Mouse (Mus musculus) heart, embryonic 10.5 days (tissue): Measurements from ENCODE around the gene Trpm3. TPM values are rescaled to one million over a fixed set of nuclear protein-coding genes. Genes with fewer than 3 reads are reported as not detected.

Source experiments
- DNase-seq: peaks from one replicate; pipeline ENCODE4 v3.0.0-alpha.2; 2017; ENCODE audit warnings: low spot score
- H3K27ac ChIP-seq: fragments of 300-500 bp; sonication (generic); 2 replicates; pipeline ENCODE4 v1.5.1; 2016; ENCODE audit warnings: mild to moderate bottlenecking
- H3K27me3 ChIP-seq: fragments of 300-500 bp; sonication (generic); 2 replicates; pipeline ENCODE4 v1.6.1; 2016; ENCODE audit warnings: mild to moderate bottlenecking; ENCODE audit not compliant: poor library complexity, insufficient read depth, severe bottlenecking
- H3K36me3 ChIP-seq: fragments of 300-500 bp; sonication (generic); 2 replicates; pipeline ENCODE4 v1.6.1; 2016; ENCODE audit warnings: mild to moderate bottlenecking, moderate library complexity
- H3K4me1 ChIP-seq: fragments of 300-500 bp; sonication (generic); 2 replicates; pipeline ENCODE4 v1.6.1; 2016; ENCODE audit warnings: mild to moderate bottlenecking
- H3K4me3 ChIP-seq: fragments of 300-500 bp; sonication (generic); 2 replicates; pipeline ENCODE4 v1.5.1; 2016; ENCODE audit warnings: mild to moderate bottlenecking, moderate library complexity
- H3K9me3 ChIP-seq: fragments of 300-500 bp; sonication (generic); 2 replicates; pipeline ENCODE4 v1.6.1; 2016; ENCODE audit warnings: mild to moderate bottlenecking, moderate library complexity
- WGBS: fragments of 180-500 bp; shearing (Covaris S2); methylation state at CpG from one replicate; pipeline ENCODE4 v1.1.7; 2016; 5-methylcytosine and 5-hydroxymethylcytosine counted together
- polyA plus RNA-seq: library from polyadenylated mRNA; unstranded; fragments of >200 nt; fragmentation: Nextera tagmentation; extraction: Ambion mirVana; gene quantifications from 2 replicates; pipeline ENCODE4 v1.2.1, GENCODE M21; 2016

Trpm3 gene
- polyA plus RNA-seq, 1 experiment from 2014 or later = 1.7 TPM

GRCm38 (mm10) chr19:22582120-22582745, 443.4 kb downstream of the Trpm3 start:
- DNase-seq = no peak
- Histone ChIP-seq H3K4me1 (no peaks in the 10 kb centered on the region), H3K4me3 (no peak overlapping the region), H3K27ac (no peak overlapping the region), H3K36me3 (no peaks in the 10 kb centered on the region), H3K9me3 (no peaks in the 10 kb centered on the region), H3K27me3 (no peaks in the 10 kb centered on the region)
- 77% methylated on average over 4 of the region's 4 CpGs for WGBS

DNA sequence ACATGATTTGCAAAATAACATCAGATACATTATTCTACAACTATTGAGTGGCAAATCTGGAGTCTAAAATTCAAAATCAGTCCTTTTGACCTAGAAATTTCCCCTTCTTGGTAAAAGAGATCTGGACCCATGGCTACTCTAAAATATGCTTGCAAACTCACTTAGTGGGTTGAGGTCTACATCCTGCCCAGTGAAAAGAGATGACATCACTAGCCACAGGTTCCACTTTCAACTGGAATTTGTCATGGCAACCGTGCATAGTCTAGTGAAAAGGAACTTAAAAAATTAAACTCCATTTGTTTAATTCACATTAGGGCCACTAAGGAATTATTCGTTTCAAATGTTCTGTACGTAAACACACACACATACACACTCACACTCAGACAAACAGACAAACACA, 455.6 kb downstream of the Trpm3 start:
- 87% methylated on average over 3 of the region's 3 CpGs for WGBS
- H3K27me3 ChIP-seq = no peaks in the 10 kb centered on the region
- H3K4me1 ChIP-seq = peaks cover 16% of the 10 kb centered on the region; the same call in 1 of the 2 replicates
- DNase-seq = no peak
- H3K36me3 ChIP-seq = no peaks in the 10 kb centered on the region
- no peaks in the 10 kb centered on the region for H3K9me3 ChIP-seq
- H3K27ac ChIP-seq = no peak overlapping the region
- H3K4me3 ChIP-seq = no peak overlapping the region

DNA sequence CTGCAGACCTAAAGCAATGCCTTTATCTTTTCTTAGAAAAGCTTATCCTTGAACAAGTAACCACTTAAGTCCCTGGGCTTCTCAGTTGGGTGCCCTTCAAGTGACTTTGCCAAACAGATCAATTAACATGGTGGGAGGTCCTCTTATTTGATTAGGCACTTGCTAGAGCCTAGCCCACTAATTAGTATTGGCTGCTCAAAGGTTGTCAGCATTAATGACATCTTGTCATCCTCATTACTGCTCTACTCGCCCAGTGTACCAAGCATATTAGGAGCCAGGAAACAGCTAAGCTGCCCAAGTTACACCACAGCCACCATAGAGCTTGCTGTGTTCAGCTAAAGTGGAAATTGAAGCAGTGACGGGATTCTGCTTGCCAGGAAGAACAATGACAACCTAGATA, 456.4 kb downstream of the Trpm3 start:
- DNase-seq = no peak
- H3K36me3 ChIP-seq = no peaks in the 10 kb centered on the region
- no peaks in the 10 kb centered on the region for H3K9me3 ChIP-seq
- no peak overlapping the region for H3K4me3 ChIP-seq
- WGBS = 49% methylated on average over 2 of the region's 2 CpGs
- H3K27ac ChIP-seq = no peak overlapping the region
- H3K4me1 ChIP-seq = peaks cover 12% of the 10 kb centered on the region; the same call in 1 of the 2 replicates
- no peaks in the 10 kb centered on the region for H3K27me3 ChIP-seq

GRCm38 (mm10) chr19:22596715-22597114, 457.9 kb downstream of the Trpm3 start:
- 29% methylated on average over 3 of the region's 3 CpGs for WGBS
- no peak for DNase-seq

DNA sequence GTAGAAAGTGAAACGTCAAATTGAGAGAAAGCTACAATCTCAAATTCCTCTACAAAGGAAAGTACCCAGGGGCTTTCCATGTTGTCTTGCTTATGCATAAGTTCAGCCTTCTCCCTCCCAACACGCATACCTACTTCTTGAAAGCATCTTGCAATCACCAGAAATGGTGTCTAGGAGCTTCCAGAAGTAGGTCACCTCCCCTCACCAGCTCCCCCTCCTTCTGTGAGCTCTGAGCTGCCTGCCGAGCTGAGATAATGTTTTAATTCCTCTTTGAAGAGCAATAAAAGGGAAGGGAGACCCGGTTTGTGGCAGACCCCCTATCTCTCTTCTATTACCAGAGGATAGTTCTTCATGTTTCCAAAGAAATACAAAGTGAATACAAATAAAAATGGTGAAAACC, 465.5 kb downstream of the Trpm3 start:
- Histone ChIP-seq H3K27me3 (no peaks in the 10 kb centered on the region), H3K36me3 (no peaks in the 10 kb centered on the region), H3K9me3 (no peaks in the 10 kb centered on the region), H3K4me1 (no peaks in the 10 kb centered on the region), H3K27ac (no peak overlapping the region), H3K4me3 (no peak overlapping the region)
- 35% methylated on average over 4 of the region's 4 CpGs for WGBS
- no peak for DNase-seq

More at GRCm38 (mm10) chr19:22596715-22597114, 457.9 kb downstream of the Trpm3 start:
- H3K9me3 ChIP-seq = no peaks in the 10 kb centered on the region
- H3K4me3 ChIP-seq = no peak overlapping the region
- H3K4me1 ChIP-seq = peaks cover 12% of the 10 kb centered on the region; the same call in 1 of the 2 replicates
- H3K36me3 ChIP-seq = no peaks in the 10 kb centered on the region
- H3K27me3 ChIP-seq = no peaks in the 10 kb centered on the region
- no peak overlapping the region for H3K27ac ChIP-seq

GRCm38 (mm10) chr19:22607985-22608684, 469.3 kb downstream of the Trpm3 start:
- H3K4me1 ChIP-seq = no peaks in the 10 kb centered on the region
- 66% methylated on average over 5 of the region's 5 CpGs for WGBS
- no peaks in the 10 kb centered on the region for H3K36me3 ChIP-seq
- no peaks in the 10 kb centered on the region for H3K27me3 ChIP-seq
- H3K27ac ChIP-seq = no peak overlapping the region
- H3K9me3 ChIP-seq = no peaks in the 10 kb centered on the region
- no peak overlapping the region for H3K4me3 ChIP-seq
- DNase-seq = no peak

GRCm38 (mm10) chr19:22611621-22612020, 472.8 kb downstream of the Trpm3 start:
- no peaks in the 10 kb centered on the region for H3K4me1 ChIP-seq
- WGBS = 83% methylated on average over 2 of the region's 2 CpGs
- no peaks in the 10 kb centered on the region for H3K9me3 ChIP-seq
- no peak overlapping the region for H3K27ac ChIP-seq
- no peak overlapping the region for H3K4me3 ChIP-seq
- no peak for DNase-seq
- H3K36me3 ChIP-seq = no peaks in the 10 kb centered on the region
- no peaks in the 10 kb centered on the region for H3K27me3 ChIP-seq

DNA sequence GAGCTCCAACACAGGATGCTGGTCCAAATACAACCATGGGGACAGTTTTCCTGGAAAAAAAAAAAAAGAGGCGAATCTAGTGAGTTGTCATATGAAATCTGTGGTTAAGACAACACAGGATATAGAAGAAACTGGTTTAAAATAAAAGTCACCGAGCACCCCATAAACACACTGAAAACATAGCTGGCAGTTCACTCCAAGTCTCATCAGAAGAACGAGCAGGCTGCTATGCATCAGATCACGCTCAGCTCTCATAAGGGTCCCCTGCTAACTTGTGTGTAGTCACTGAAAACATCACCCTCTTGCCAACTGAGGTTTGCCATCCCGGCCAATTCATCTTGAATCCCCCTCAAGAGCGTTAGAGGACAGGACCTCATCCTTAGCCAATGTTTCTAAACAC, 476.5 kb downstream of the Trpm3 start:
- Histone ChIP-seq H3K4me1 (no peaks in the 10 kb centered on the region), H3K36me3 (no peaks in the 10 kb centered on the region), H3K9me3 (0 out of 2 replicates have a peak, but pooled peaks cover 4% of the 10 kb centered on the region), H3K27me3 (no peaks in the 10 kb centered on the region), H3K27ac (no peak overlapping the region), H3K4me3 (no peak overlapping the region)
- WGBS = 85% methylated on average over 6 of the region's 6 CpGs
- DNase-seq = no peak

GRCm38 (mm10) chr19:22624801-22625513, 486.1 kb downstream of the Trpm3 start:
- H3K9me3 ChIP-seq = no peaks in the 10 kb centered on the region
- WGBS = 73% methylated on average over 3 of the region's 3 CpGs
- H3K4me3 ChIP-seq = no peak overlapping the region
- H3K27me3 ChIP-seq = no peaks in the 10 kb centered on the region
- H3K36me3 ChIP-seq = no peaks in the 10 kb centered on the region
- DNase-seq = no peak
- no peaks in the 10 kb centered on the region for H3K4me1 ChIP-seq
- H3K27ac ChIP-seq = no peak overlapping the region

DNA sequence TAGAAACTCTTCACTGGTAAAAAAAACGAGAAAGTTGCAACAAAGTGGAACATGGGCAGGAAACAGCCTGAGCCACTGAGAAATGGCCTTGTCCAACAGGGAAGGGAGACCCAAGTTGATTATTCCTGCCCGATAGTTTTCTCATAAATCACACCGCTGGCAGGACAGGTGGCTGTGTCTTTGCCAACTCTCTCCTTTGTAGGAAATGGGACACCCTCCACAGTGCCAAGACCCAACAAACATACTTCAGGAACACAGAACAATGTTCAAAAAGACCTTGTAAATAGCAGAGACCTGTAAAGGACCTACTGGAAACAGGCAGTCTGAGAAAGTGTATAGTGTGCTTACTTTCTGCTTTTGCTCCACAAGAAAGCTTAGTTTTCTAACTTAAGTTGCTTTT, 490.0 kb downstream of the Trpm3 start:
- H3K4me3 ChIP-seq = no peak overlapping the region
- H3K27ac ChIP-seq = no peak overlapping the region
- DNase-seq = no peak
- no peaks in the 10 kb centered on the region for H3K27me3 ChIP-seq
- no peaks in the 10 kb centered on the region for H3K9me3 ChIP-seq
- H3K4me1 ChIP-seq = no peaks in the 10 kb centered on the region
- WGBS = 78% methylated on average over 3 of the region's 3 CpGs
- no peaks in the 10 kb centered on the region for H3K36me3 ChIP-seq

DNA sequence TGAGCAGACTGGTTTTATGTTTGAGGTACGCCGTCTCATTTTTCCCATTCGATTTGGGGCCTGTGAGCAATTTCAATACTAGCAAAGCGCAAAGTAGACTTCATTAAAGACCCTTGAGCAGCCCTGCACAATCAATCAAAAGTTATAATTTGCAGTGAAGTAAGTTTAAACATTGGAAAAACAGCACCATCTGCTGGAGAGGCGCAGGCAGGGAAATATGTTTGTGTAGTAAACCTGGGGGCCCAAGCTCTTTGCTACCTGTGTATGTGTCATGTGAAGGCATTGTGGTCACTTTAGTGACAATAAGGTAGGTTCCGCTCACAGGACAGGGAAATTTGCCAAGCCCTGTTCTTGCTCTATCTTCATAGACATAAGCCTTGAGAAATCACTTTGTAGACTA, 492.5 kb downstream of the Trpm3 start:
- H3K9me3 ChIP-seq = no peaks in the 10 kb centered on the region
- no peak for DNase-seq
- H3K36me3 ChIP-seq = no peaks in the 10 kb centered on the region
- no peaks in the 10 kb centered on the region for H3K4me1 ChIP-seq
- WGBS = 71% methylated on average over 6 of the region's 6 CpGs
- no peaks in the 10 kb centered on the region for H3K27me3 ChIP-seq
- no peak overlapping the region for H3K4me3 ChIP-seq
- H3K27ac ChIP-seq = no peak overlapping the region

DNA sequence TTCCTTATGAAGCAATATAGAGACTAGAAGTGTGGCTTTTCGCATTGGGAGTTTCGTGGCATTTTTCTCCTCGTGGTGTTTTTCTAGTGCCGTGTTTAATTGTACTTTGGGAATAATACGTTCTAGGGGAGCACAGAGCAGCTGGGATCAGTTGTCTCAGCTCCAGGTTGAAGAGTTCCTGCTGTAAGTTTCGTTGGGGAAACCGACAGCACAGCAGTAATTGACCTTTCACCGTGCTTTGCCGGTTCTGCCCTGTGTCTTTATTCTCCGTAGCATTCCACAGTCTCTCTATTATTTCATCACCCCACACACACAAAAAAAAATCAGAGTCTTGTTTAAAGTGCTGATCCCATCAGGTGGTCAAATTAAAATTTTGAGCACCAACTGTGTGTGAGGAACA, 496.8 kb downstream of the Trpm3 start:
- no peaks in the 10 kb centered on the region for H3K4me1 ChIP-seq
- no peaks in the 10 kb centered on the region for H3K27me3 ChIP-seq
- no peaks in the 10 kb centered on the region for H3K36me3 ChIP-seq
- H3K27ac ChIP-seq = no peak overlapping the region
- H3K9me3 ChIP-seq = no peaks in the 10 kb centered on the region
- 67% methylated on average over 10 of the region's 10 CpGs for WGBS
- DNase-seq = no peak
- no peak overlapping the region for H3K4me3 ChIP-seq

GRCm38 (mm10) chr19:22637786-22638185, 498.9 kb downstream of the Trpm3 start:
- H3K4me1 ChIP-seq = no peaks in the 10 kb centered on the region
- WGBS = 87% methylated on average over 2 of the region's 2 CpGs
- no peaks in the 10 kb centered on the region for H3K9me3 ChIP-seq
- no peak overlapping the region for H3K27ac ChIP-seq
- H3K36me3 ChIP-seq = no peaks in the 10 kb centered on the region
- no peaks in the 10 kb centered on the region for H3K27me3 ChIP-seq
- H3K4me3 ChIP-seq = no peak overlapping the region
- no peak for DNase-seq
